8 mouse cellular contexts compared by ENCODE assay signal in the genomic region with DNA sequence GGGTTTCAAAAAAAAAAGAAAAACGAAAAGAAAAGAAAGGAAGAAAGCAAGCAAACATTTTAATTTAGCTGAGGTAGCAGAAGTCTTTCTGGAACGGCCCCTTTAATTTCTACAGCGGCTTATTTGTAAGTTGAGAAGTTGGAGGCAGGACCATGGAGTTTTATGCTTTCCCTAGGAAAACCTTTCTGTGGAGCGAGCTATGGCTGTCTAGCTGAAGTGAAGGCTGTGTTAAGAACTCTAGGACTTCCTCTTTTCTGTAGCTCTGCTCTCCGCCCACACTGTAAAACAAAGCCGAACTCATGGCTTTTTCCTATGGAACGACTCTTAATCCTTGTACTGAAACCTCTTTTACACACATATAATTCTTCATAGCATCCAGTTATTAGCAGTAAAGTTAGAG. TPM values are rescaled to one million over a fixed set of nuclear protein-coding genes. Genes with fewer than 3 reads are reported as not detected.
DNase-seq lines count a peak whose midpoint lies in the region; ATAC-seq lines count a peak whose summit lies in the region.

No protein-coding gene starts in this region.

- H3K4me1 ChIP-seq in heart, embryonic 14.5 days (ENCODE audit: control insufficient read depth in 2 of 2, insufficient read depth in 2 of 2, low read length in 2 of 2): peaks cover 0 to 22% of the 10 kb centered on the region in 2 experiments; a peak in 3 of 4 replicates
- H3K4me1 ChIP-seq in midbrain, embryonic 15.5 days: peaks cover 18% of the 10 kb centered on the region

- peak overlapping the region; percentile 75 for H3K4me2 ChIP-seq in heart, embryonic 14.5 days (ENCODE audit: low read length)
- H3K4me2 ChIP-seq in midbrain, embryonic 15.5 days: peak overlapping the region; percentile 11

- no peaks in the 10 kb centered on the region for H3K9me3 ChIP-seq in heart, embryonic 14.5 days (ENCODE audit: control insufficient read depth, low read length)
- H3K9me3 ChIP-seq in midbrain, embryonic 15.5 days: no peaks in the 10 kb centered on the region

- WGBS in heart, embryonic 14.5 days: 44% methylated on average over 7 of the region's 7 CpGs
- 53% methylated on average over 7 of the region's 7 CpGs for WGBS in midbrain, embryonic 15.5 days

- no peaks in the 10 kb centered on the region for H3K36me3 ChIP-seq in heart, embryonic 14.5 days (ENCODE audit: control insufficient read depth, insufficient read depth, low read length)
- H3K36me3 ChIP-seq in midbrain, embryonic 15.5 days (replicated peaks): no peaks in the 10 kb centered on the region

- H3K4me3 ChIP-seq in heart, embryonic 14.5 days (ENCODE audit: control insufficient read depth in 1 of 2, insufficient read depth in 1 of 2, low read depth in 1 of 2, low read length in 2 of 2): peak overlapping the region in 1 of 2 experiments; percentile 75; a peak in 3 of 4 replicates
- no peak overlapping the region for H3K4me3 ChIP-seq in midbrain, embryonic 15.5 days

- H3K27me3 ChIP-seq in heart, embryonic 14.5 days (ENCODE audit: control insufficient read depth, insufficient read depth, low read length): no peaks in the 10 kb centered on the region
- no peaks in the 10 kb centered on the region for H3K27me3 ChIP-seq in midbrain, embryonic 15.5 days (replicated peaks)

- peak overlapping the region; percentile 62 for H3K9ac ChIP-seq in heart, embryonic 14.5 days (ENCODE audit: low read length)
- H3K9ac ChIP-seq in midbrain, embryonic 15.5 days: no peak overlapping the region

- DNase-seq in heart, adult 8-10 months (ENCODE audit: low spot score): no peak
- DNase-seq in induced T-regulatory cell, adult 2 months (ENCODE audit: low read depth): peak; percentile 15
- DNase-seq in right cerebral cortex, postnatal 25 days: no peak
- no peak for DNase-seq in layer of hippocampus, adult 9-11 months

- H3K27ac ChIP-seq in heart, embryonic 14.5 days (replicated peaks in 1 of 2; ENCODE audit: control insufficient read depth in 1 of 2, insufficient read depth in 1 of 2, low read depth in 2 of 2, low read length in 2 of 2): peak overlapping the region; percentile 31 to 99; a peak in 3 of 4 replicates
- no peak overlapping the region for H3K27ac ChIP-seq in midbrain, embryonic 15.5 days

- ATAC-seq in heart, embryonic 14.5 days (ENCODE audit: insufficient number of reproducible peaks, insufficient read depth, low FRiP score, low read depth): no peak
- 0 out of 2 replicates have a peak, but pooled peaks have one; percentile 7 for ATAC-seq in common myeloid progenitor, adult 5-6 weeks (replicated peaks; ENCODE audit: low read depth, poor library complexity, severe bottlenecking)
- ATAC-seq in midbrain, embryonic 15.5 days (replicated peaks): no peak
- ATAC-seq in erythroid progenitor cell, adult 5-6 weeks (replicated peaks; ENCODE audit: low FRiP score, poor library complexity, severe bottlenecking): no peak

RNA-seq across cellular contexts. Expression of a gene that starts 2.3 kb away (rescaled TPM):
- 23.9 and 24.0 TPM in 2 replicates for polyA plus RNA-seq in heart, embryonic 14.5 days (2014; fragmentation: Nextera tagmentation; extraction: Ambion mirVana)
- total RNA-seq in heart, adult 8-10 months (2022): 10 to 100 TPM in 2 of 4 experiments, 1 to 10 TPM in 2; 6.4 to 11.4 (median 9.2) TPM
- 52.6 and 59.2 TPM in 2 replicates for total RNA-seq in common myeloid progenitor, adult 5-6 weeks (2017)
- polyA plus RNA-seq in midbrain, embryonic 15.5 days (2015; fragmentation: Nextera tagmentation; extraction: Ambion mirVana): 20.2 and 20.5 TPM in 2 replicates
- 81.8 and 98.5 TPM in 2 replicates for total RNA-seq in erythroid progenitor cell, adult 5-6 weeks (2015; ENCODE audit: low replicate concordance)
- total RNA-seq in erythroid progenitor cell, adult 5-6 weeks (2017; ENCODE audit: low replicate concordance): 38.8 and 50.4 TPM in 2 replicates

RNA-seq across cellular contexts. Expression of a gene that starts 2.5 kb away (rescaled TPM):
- polyA plus RNA-seq in heart, embryonic 14.5 days (2014; fragmentation: Nextera tagmentation; extraction: Ambion mirVana): 9.0 and 9.4 TPM in 2 replicates
- under 1 TPM; 0.16 to 0.41 (median 0.33) TPM for total RNA-seq in heart, adult 8-10 months (2022)
- total RNA-seq in common myeloid progenitor, adult 5-6 weeks (2017): 23.0 and 23.7 TPM in 2 replicates
- 4.1 and 4.3 TPM in 2 replicates for polyA plus RNA-seq in midbrain, embryonic 15.5 days (2015; fragmentation: Nextera tagmentation; extraction: Ambion mirVana)
- total RNA-seq in erythroid progenitor cell, adult 5-6 weeks (2015; ENCODE audit: low replicate concordance): 32.3 and 43.2 TPM in 2 replicates
- 24.4 and 30.3 TPM in 2 replicates for total RNA-seq in erythroid progenitor cell, adult 5-6 weeks (2017; ENCODE audit: low replicate concordance)

Comparison
In these comparisons a context has a peak if more than half of its experiments do, and no peak if none do; other contexts are left out.
1. RNA of a gene that starts 2.5 kb away (total RNA-seq): 24.4 to 43.2 TPM in erythroid progenitor cell, adult 5-6 weeks and 23.0 to 23.7 TPM in common myeloid progenitor, adult 5-6 weeks; 0.16 to 0.41 TPM in heart, adult 8-10 months; every median in the first group is over 10 times any median in the second.